Mouse (Mus musculus): ENCODE measurements at regions not wholly inside any gene's neighbourhood (a gene's known extent, or its start where the extent isn't known, plus 50 kb on each side); places are given as distances from the start of the nearest gene placed in this dataset.

DNA sequence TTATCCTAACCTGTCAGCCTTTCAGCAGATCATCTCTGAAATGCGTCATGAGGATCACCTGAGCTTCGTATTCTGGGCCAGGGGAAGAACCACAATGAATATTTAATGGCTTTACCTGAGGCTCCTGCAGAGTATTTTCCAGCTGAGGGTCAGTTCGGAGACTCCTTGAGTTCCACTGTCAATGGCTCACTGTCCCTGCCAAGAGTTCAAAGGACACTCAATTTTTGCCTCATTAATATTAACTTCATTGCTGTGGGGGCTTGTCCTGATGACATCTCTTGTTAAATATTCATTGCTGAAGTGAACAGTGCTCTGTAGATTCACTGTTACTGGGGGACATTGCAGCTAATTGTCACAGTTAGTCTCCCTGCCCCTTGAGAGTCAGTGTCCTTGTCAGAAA, 316.2 kb upstream of the Myt1l start:
- no peak for TF ChIP-seq CTCF (IDR thresholded peaks at IDR 0.05 in 2 of 3, conservative IDR thresholded peaks at IDR 0.05 in 1 of 3; ENCODE audit: control insufficient read depth in 1 of 3, insufficient read depth in 1 of 3, low read depth in 2 of 3, low read length in 3 of 3, poor library complexity in 1 of 3, severe bottlenecking in 1 of 3)
- TF ChIP-seq POLR2AphosphoS2 (IDR thresholded peaks at IDR 0.05; ENCODE audit: low read length), result no peak
- TF ChIP-seq TAL1 (IDR thresholded peaks at IDR 0.05; ENCODE audit: low read length), result no peak
- no peak for TF ChIP-seq HCFC1 (IDR thresholded peaks at IDR 0.05; ENCODE audit: low read depth, low read length)

Data from MEL (cell line).